Mouse (Mus musculus): ENCODE results near the gene Clk2.

Clk2 gene

DNA sequence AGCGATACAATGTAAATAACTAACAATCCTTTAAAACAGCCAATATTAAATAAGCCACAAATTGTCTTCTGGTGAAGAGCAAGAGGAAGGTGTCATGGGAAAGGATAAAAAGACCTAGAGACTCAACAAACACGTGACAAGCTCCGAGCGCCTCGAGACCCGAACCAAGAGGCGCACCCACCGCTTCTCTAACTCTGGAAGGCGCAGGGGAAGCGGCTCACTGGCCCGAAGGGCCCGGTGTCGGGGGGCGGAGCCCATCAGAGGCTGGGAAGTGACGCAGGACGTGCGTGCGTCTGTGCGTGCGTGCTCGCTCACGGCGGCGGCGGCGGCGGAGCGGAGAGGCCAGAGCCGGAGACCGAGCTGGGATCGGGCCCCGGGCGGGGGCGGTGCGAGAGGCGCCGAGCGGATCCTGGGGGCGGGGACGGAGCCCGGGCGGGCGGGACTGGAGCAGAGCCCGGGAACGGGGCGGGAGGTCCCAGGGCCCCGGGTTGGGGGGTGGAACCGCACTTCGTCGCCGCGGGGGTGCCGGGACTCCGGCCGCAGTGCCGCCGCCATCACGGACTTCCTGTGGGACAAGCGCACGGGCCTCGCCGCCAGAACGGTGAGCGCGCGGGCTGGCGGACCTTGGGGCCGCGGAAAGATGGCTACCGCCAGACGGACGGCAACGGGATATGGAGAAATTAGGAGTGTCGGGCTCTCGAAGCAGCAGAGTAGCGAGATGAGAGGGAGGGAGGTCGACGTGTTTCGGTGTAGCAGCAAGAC, at the start of gene Clk2:
Gene Clk2 (plus strand): TSS at position 290 of the 762 bp plus-strand sequence.
- peak; percentile 94 to 97 for DNase-seq

DNA sequence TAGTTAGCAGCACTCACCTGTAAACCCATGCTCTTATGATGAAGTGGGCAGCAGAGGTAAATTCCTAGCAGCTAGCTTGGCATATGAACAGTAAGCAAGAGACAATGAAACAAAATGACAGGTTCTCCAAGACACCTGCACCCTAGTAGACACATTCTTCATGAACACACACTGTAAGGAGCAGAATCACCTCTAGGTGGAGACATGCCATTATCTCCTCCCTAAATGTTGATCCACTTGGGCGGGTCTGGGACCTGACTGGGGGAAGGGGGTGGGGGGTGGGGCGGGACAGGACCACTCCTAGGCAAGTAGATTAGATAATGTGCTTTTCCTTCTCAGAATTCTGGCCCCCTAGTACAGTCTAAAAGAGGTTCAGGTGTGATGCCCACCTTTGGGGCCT, 49.1 kb upstream of the Clk2 start:
- DNase-seq: no peak

DNA sequence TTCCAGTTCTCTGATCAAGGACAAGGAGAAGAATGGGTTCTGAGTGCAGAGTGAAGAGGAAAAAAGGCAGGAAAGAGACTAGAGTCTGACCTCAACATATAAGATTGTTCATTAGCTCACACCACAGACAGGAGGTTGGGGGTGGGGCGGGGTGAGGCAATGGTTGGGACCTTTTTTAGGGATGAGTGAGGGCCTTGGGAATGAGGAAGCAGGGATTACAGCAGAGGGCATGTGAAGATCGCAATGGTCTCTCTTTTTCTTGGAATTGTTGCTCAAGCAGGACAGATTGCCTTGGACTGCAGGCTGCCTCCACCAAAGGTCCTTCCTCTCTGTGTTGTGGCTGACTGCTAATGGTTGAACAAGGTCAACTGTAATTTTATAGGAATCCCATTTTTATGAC, 41.3 kb upstream of the Clk2 start:
- DNase-seq: no peak

DNA sequence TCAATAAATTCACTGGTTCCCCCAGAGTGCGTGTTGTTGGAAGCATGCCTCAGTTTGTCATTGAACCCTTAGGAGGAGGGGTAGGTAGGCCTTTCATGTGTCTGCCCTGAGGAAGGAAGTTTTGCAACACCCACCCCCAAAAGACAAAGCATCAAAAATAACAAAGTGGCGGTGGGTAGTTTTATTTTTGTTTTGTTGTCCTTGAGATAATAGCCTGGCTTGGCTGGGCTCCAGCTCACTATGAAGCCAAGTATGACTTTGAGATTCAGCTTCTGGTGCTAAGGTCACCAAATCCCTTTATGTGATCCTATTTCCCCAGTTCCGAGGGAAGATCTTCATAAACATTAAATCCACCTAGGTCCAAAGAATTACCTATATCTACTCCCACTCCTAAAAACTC, 40.4 kb upstream of the Clk2 start:
- no peak for DNase-seq

DNA sequence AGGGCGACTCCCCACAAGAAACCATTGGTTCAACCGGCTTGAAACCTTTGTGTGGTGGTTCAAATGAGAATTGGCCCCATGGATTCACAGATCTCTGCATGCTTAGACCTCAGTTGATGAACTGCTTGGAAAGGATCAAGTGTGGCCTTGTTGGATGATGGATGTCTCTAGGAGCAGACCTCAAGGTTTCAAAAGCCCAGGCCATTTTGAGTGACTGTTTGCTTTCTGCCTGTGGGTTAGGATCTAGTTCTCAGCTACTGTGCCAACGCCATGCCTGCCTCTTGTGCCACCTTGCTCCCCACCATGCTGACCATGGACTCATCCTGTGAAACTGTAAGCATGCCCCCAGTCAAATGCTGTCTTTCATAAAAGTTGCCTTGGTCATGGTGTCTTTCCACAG, 38.6 kb upstream of the Clk2 start:
- DNase-seq: no peak

DNA sequence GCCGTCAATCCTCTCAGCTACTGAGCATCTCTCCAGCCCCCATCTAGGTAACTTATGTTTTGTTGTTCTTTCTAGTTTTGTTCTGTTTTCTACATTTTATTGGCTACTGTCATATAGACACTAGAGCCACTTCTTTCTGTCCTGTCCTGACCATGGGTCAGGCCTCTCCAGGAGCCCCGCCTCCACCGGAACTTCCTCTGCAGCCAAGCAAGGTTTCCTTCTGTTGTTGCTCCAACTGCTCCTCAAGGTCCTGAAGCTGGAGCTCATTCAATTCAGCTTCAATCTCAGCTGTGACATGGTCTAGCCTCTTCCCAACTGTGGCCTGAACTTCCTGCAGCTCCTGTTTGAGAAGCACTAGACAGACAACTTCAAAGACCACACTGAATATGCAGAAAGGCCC, 34.7 kb upstream of the Clk2 start:
- no peak for DNase-seq

DNA sequence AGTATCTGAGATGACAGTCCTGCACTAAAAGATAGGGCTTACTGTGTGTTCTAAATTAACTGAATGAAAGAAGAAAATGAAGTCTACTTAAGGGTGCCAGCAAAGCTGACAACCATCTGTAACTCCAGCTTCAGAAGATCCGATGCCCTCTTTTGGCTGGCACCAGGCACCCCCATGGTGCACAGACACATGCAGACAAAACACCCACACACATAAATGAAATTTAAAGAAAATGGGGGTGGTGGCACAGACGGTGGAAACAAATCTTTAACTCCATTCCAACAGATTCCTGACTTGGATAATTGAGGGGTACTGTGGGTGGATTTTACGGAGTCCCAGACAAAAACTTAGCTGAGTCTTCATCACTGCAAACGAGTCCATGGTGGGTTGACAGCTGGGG, 32.8 kb upstream of the Clk2 start:
- DNase-seq: no peak

DNA sequence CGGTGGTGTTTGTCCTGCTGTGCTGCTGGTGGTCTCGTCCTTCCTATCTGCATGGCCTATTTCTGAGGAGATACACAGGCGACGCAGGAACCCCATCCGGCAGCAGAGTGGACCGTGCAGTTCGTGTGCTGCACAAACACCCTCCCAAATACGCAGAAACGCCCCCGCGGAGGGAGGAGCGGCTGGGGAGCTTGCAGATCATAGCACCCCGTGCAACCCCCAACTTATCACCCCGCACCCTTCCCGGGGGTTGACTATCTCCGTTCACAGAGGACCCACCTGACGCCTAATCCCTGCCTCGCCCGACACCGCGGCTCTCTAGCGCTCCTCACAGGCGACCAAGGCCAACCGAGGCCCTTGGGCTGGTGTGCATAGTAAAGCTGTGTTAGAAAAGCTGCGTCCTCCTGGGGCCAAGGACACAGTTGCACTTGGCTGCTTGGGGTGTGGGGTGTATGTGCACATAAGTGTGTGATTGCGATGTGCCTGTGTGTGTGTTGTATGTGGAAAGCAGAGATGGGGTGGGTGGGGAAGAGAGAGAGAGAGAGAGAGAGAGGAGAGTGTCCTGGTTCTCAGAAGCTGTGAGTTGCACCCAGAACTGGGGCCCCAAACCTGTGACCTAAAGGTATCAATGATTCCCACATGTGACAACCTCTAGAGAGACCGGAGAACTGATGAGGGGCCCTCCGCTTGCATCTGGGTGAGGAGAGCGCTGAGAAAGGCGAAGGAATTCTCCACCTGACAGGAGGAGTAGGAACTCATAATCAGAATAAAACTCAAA, 32.1 kb upstream of the Clk2 start:
- peak; percentile 7 to 22 for DNase-seq

DNA sequence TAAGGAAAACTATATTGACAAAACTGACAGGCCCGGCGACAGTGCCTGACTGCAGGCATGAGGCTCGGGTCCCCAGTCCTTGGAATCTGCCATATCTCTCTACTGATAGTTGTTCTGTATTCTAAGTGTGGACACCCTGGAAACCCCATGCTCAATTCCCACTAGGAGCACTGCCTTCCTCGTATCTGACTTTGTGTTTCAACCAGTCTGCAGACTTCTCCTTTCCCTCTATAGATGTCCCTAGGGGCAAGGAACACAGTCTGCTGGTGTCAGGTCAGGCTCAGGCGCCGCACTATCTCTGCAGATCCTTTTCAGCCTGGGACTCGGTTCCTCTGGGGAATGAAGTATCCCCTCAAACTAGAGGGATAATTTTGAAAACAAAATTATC, 31.5 kb upstream of the Clk2 start:
- no peak for DNase-seq

DNA sequence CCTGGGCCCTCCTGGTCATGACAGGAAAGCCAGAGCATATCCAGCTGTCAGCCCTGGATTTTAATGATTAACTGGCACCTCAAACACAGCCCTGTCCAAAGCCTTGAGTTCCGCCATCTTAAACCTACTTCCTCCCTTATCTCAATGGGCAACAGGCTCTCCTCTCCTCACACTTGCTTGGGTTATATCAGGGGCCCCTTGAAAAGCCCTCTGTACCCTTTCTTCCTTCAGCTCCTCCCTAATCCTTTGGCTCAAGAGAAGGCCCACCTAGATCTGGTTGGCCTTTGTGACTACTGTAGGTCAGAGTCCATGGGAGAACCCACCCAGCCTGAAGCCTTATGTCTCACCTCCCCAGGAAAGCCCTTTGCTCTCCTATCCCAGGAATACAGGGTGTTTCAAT, 30.8 kb upstream of the Clk2 start:
- DNase-seq: no peak

DNA sequence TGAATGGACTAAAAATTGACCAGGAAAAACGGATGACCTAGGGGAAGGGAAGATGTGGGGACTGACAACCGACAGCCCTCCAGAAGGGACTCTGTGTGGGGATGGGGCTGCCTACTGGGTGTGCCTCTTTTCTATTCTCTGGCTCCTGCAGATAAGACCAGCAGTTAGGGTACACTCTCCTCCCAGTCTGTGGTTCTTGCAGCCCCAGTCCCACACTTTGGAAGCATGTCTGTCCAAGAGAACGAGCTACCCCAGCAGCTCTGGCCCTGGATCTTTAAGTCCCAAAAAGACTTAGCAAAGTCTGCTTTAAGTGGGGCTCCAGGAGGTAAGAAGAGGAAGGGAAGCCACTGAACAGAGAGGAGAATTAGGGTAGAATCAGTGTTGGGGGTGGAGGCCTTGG, 28.6 kb upstream of the Clk2 start, which contains the start of gene Pklr:
Gene Pklr (plus strand): TSS at position 185 of the 400 bp plus-strand sequence.
- no peak for DNase-seq

DNA sequence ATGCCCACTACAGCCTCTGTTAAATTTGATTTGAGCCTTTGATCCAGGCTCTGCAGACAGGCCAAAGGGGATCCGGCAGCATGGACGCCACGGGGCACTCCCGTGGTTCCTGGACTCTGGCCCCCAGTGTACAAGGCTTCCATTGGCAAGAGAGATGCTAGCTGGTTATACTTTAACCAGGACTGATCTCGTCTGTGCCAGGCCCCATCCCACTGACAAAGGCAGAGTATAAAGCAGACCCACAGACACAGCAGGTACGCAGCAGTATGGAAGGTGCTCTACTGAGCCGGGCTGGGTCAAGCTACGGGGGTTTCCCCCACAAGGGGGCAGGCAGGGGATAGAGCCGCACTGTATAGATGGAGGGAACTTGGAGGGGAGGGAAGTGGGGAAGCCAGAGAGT, 28.2 kb upstream of the Clk2 start:
- peak; percentile 57 to 62 for DNase-seq

DNA sequence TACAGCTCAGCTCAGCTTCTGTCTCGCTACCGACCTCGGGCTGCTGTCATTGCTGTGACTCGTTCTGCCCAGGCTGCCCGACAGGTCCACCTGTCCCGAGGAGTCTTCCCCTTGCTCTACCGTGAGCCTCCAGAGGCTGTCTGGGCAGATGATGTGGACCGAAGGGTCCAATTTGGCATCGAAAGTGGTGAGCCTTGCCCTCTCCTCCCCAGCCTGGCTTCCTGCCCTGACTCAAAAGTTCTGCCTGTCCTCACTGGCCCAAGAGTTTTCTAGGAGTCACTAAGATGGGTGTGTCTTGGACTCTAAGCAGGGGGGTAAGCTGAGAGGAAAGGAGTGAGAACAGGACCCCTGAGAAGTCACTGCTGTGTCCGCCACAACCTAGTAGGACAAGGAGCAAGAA, 19.8 kb upstream of the Clk2 start:
- DNase-seq: no peak

DNA sequence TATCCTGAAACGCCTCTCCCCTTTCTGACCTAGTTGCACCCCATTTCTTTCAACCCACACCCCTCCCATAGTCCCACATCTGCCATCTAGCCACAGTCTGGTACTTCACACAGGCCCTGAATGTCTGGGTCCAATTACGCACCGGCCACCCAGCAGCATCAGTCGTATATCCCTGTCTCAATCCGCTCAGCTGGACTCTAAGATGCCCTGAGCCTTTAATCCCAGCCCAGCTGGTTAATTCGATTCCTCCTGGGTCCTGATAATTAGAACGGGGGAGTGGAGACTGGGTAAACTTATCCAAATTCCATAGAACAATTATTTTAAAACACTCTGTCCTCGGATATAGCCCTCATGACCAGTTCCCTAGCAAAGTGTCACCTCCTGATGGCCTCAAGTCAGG, 19.0 kb upstream of the Clk2 start:
- no peak for DNase-seq

DNA sequence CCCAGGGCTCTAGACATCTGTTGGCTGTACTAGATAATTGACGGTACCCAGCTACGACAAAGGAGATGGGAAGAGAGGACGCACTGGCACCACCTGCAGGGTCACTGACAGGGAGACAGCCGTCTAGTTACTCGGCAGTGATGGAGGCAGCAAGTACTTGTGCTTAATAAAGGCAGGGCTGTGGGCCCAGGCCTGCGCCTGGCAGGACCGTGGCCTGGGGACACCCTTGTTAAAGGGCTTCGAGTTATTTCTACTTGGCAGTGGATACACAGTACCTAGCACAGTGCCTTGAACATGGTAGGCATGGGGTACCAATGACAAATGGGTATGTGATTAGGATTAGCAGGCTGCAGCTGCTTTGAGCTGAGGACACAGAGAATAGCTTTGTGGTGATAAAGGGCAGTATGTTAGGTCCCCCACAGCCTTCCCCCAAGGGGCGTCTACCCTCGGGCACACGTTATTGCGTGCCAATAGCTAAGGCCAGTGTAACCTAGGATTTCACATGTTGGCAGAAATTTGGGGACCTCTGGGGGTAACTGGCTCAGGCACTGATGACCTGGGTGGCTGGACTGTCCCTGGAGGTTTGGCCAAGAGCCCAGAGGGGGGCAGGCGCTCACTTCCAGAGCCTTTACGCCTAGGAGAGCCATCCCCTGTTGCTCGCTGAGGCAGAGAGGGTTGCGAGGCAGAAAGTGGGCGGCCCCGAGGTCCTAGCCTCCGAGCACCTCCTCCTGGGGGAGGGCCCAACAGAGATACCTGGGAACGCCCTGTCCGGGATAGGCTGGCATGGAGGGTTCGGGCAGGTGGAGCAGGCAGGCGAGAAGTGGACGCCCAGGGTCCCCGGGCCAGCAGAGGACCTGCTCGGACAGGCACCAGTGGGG, 17.3 kb upstream of the Clk2 start:
- no peak for DNase-seq

DNA sequence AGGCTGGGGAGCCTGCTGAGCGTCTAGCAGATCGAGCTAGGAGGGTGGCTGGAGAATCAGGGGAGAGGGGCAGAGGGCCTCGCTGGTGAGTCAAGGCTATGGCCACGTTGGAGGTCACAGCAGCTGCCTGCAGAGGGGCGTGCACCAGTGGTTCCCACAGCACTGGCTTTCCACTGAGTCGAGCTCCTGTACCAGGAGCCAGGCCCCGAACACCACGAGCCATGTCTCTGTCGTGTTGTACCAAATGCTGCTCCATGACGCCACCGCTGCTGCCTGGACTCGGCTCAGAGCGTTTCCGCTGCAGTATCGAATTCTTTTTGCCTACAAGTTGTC, 16.6 kb upstream of the Clk2 start:
- no peak for DNase-seq

DNA sequence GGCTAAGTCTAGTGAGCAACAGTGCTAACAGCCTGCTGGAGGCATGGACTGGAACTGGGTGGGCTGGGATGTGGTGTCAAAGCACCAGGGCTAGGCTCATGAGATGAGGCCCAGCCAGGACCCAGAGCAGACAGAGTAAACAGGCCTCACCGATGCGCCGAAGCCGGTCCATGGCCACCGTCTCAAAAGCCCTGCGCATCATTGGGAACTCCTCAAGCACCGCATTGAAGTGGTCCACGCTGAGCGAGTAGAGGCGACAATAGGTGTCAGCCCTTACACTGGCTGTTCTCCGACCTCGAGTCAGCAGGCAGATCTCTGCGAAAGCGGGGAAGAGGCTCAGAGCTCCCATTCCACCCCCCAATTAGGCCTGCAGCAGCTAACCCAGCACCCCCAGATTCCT, 16.0 kb upstream of the Clk2 start:
- DNase-seq: no peak

DNA sequence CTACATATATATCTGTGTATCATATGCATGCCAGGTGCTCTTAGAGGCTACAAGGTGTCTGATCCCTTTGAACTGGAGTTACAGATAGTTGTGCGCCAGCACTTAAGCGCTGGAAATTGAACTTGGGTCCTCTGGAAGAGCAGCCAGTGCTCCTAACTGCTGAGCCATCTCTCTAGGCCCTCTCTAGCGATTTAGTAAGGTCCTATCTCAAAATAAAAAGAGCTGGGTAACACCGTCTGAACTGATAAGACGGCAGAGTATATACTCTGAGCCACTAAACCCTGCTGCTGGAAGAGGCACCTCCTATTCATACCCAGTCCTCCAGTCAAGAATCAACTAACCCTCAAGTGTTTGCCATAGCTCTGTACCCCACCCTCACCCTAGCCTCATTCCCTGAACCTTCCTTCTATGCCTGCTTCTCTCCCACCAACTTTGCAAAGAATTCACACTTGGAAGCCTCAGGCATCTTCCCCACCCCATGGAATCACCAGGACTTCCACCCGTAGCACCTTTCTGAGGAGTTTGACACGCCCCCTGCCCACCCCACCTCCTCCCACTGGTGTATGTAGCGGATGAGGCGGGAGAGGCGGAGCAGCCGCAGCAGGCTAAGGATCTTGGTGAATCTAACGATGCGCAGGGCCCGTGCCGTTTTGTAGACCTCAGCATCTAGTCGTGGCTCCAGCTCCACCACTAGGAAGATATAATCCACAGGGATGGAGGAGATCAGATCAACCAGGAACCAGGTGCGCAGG, 12.3 kb upstream of the Clk2 start:
- DNase-seq: no peak

DNA sequence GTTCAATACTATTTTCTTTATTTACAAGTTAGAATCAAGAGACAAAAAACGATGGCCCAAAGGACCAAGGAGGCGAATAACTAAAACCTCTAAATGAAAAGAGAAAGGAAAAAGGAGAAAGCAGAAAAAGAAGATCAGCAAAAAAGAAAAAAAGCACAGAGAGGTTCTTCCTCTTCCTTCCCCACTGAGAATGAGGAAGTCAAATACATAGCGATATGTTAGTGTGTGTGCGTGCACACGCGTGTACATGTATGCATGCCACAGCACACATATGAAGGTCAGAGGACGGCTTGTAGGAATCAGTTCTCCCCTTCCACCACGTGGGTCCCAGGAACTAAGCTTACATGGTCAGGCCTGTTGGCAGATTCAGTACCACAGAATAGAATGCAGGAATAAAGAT, 7.6 kb upstream of the Clk2 start:
- no peak for DNase-seq

DNA sequence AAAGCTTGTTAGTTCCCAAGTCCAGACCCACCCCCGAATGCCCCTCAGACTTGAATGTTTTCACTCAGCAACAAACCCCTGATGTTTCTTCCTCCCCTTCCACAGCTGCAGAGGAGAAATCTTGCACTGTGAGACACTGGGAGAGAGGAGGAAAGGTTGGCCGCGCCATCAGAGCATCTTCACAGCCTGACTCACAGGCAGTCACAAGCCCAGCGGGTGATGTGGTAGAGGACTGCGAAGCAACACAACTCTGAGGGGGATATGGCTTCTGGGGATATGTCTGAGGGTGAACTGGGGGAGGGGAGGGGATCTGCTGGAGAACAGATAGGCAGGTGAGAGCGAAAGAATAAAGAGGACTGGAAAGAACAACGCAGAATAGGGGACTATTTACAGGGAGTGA, 5.9 kb upstream of the Clk2 start:
- DNase-seq: no peak

DNA sequence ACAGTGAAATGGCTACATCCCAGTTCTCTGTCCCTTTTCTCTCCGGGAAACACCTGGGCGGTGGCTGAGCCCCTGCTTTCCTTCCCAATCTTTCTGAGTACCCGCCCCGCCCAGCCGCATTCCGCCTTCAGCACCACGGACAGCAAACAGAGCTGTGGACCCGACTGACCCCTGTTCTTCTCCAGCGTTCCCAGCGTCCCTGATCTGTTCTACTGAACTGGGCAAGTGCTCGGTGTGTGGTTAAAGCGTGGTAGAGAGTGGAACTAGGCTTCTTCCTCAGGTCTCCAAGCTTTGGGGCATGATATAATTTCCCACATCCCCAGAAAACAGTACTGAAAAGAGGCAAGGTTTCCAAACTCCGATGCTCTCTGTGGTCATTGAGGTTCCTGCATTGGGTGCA, 5.4 kb upstream of the Clk2 start:
- DNase-seq: peak; percentile 39 to 41

DNA sequence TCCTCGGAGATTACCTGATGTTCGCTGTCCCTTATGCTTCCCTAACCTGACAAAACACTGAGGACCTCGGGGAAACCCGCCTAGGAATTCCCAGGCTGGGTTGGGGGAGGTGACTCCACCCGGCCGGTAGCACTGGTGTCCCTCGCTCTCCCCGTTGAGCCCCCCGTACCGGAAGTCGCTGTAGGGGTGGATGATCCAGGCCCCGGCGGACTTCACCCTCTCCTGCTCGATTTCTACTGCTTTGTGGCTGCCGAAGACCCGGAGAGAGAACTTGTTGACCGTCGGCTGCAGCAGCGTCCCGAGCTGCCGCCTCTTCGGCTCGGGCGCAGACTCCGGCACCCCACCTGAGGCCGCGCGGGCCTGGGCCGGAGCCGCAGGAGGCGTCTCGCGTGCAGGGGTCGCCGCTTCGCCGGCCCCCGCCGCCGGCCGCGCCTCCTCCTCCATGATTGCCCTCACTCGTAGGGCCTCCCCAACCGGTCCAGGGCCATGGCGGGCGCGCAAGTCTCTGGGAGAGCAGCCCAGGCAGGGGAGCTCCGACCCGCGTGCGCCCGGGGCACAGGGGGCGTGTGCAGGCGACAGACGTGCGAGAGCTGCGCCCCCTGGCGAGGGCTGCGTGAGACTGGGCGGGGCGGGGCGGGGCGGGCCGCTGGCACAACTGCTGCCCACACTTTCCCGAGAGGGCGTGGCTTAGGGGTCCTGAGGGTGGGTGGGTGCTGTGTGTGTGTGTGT, 4.8 kb upstream of the Clk2 start, which contains the start of gene Hcn3:
Gene Hcn3 (minus strand): TSS at position 581 of the 729 bp plus-strand sequence.
- peak; percentile 78 to 82 for DNase-seq

Data from thymus, postnatal 36 days (tissue).